Mouse (Mus musculus): ENCODE results near the gene Ube2cbp.

DNA sequence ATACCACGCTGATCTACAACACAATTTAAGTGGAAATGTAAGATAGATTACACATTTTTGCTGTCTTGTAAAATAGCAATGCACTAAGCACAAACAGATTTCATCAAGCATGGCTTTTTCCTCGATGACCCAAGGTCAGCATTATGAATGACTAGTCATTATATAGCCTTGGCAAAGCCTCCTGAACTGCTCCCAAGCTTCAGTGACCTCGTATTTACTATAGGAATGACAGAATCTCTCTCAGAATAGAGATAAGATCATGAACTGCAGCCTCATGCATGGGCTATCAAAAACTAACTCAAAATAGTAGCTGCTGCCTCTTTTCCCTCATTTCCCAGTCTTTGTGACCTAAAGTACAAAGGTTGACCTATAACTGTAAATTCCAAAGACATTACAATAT lies 128.4 kb downstream of the Ube2cbp start:
- TF ChIP-seq CTCF (IDR thresholded peaks at IDR 0.05; ENCODE audit: control insufficient read depth, insufficient read depth, insufficient read length) (no peak), MYOD1 (IDR thresholded peaks at IDR 0.05; ENCODE audit: control insufficient read depth, insufficient read length, low read depth) (no peak), MAX (IDR thresholded peaks at IDR 0.05) (no peak), USF1 (IDR thresholded peaks at IDR 0.05; ENCODE audit: low read depth) (no peak), CEBPB (IDR thresholded peaks at IDR 0.05; ENCODE audit: low read depth) (no peak)
